Mouse (Mus musculus): Measurements from ENCODE around the gene Ly6c2.
"Not testable (repeated sequence)": the region's sequence is repeated elsewhere in the genome, so short reads cannot be mapped to it uniquely, and the experiment has no call there.

Gene Ly6c2

DNA sequence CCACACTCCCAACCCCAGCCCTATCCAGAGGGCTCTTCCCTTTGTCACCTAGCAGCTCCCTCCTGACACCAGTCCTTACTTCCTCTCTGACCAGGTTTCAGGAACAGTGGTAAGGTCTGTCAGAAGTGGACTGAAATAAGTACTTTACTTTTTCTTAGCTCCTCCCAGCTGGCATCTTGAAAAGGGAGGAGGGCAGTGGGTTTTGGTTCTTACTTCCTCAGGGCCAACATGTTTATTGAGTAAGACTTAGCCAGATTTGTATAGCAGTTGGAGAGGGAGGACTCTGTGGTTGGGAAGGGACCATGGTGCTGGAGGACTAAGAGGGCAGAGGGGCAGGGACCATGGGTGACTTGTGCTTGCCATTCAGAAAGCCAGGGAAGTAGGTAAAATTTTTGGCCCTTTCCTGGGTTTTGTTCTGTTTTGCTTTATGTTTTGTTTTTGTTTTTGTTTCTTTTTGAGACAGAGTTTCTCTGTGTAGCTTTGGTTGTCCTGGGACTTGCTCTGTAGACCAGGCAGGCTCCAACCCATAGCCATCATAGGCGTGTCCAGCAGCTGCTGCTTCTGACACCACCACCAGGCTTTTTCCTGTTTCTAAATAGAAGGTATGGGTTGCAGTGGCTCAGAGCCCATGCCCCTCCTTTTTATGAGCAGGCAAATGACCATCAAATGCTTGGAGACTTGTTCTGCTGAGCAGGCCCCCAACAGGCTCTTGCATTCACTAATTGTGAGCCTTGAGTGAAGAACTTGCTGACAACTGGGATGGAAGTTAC is at the start of gene Ly6c2:
Gene Ly6c2, minus strand, starts transcription at position 110 of the 770 bp plus-strand sequence.
- not testable (repeated sequence) for DNase-seq (ENCODE audit: low spot score)

GRCm38 (mm10) chr15:75157646-75158045 is 45.9 kb upstream of the Ly6c2 start:
- no peak for DNase-seq (ENCODE audit: low spot score)

DNA sequence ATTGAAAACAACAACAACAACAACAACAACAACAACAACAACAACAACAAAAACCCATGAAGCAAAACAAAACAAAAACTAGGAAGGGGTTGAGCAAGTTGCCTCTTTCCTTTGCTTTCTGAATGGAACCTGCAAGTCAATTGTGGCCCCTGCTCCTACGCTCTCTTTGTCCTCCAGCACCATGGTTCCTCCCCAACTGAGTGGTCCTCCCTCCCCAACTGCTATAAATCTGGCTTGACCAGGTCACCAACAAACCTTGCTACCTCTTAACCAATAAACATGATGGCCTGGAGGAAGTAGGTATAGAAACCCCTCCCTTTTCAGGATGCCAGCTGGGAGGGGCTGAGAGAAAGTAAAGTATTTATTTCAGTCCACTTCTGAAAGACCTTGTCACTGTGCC is 43.2 kb upstream of the Ly6c2 start, which contains the start of gene Ly6g:
Gene Ly6g, plus strand, starts transcription at position 301 of the 400 bp plus-strand sequence.
- peak; percentile 4 for DNase-seq (ENCODE audit: low spot score)

GRCm38 (mm10) chr15:75153087-75153486 is 41.3 kb upstream of the Ly6c2 start:
- no peak for DNase-seq (ENCODE audit: low spot score)

GRCm38 (mm10) chr15:75143735-75144134 is 32.0 kb upstream of the Ly6c2 start:
- no peak for DNase-seq (ENCODE audit: low spot score)

GRCm38 (mm10) chr15:75141812-75142360 is 30.1 kb upstream of the Ly6c2 start:
- not testable (repeated sequence) for DNase-seq (ENCODE audit: low spot score)

DNA sequence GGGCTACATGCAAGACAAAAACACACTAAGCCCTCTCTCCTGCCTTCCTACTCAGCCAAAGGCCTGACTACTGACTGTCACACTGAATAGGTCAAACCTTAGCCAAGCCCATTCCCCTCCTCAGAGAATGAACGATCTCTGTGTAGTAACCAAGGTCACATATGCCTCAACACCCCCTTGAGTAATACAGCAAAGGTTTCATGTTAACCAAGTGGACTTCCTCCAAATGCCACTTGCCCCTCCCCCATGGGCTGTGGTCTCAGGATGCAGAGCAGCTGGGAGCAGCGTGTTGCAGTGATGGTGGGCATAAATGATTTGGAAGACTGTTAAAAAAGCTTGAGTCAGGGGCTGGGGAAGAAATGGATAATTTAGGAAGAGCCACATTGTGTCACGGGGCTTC is 26.0 kb upstream of the Ly6c2 start:
- DNase-seq (ENCODE audit: low spot score): not testable (repeated sequence)

- DNase-seq (ENCODE audit: low spot score): not testable (repeated sequence)
Observed at GRCm38 (mm10) chr15:75135090-75135783, 23.5 kb upstream of the Ly6c2 start.

GRCm38 (mm10) chr15:75132346-75132745 is 20.6 kb upstream of the Ly6c2 start:
- not testable (repeated sequence) for DNase-seq (ENCODE audit: low spot score)

GRCm38 (mm10) chr15:75120066-75120465 is 8.3 kb upstream of the Ly6c2 start:
- no peak for DNase-seq (ENCODE audit: low spot score)

DNA sequence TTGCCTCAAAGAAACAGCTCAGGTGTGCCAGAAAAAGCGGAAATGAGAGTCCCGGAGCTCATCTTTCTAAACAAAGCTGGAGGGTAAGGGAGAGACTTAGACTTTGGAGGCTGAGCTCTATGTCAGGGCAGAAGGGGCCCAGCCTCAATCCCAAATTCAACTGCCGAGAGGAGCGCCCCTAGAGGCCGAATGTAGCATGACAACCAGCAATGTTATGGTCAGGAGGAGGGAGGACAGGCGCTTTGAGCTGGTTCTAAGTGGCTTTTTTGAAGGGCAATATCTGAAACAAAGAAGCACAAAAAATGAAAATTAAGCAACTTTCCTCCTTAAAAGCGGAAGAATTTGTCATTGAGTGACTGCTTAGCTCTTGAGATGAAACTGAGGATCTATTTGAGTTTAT is 7.0 kb upstream of the Ly6c2 start:
- not testable (repeated sequence) for DNase-seq (ENCODE audit: low spot score)

DNA sequence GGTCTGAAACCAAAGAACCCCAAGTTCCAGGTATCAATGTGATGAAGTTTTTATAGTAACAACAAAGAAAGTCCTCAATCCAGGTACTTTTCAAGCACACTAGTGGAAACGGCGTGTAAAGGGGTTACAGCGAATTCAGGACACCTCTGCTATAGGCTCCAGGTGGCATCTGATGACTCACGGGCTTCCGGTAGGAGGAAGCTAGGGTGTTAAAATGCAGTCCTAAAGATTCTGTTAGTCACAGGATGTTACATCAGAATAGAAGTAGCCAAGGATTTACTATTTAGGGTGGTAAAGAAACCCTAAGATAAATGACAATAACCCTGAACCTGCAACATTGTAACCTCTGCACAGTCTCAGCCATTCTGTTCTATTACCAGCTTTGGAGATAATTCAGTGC is 5.7 kb upstream of the Ly6c2 start:
- not testable (repeated sequence) for DNase-seq (ENCODE audit: low spot score)

GRCm38 (mm10) chr15:75116525-75116924 is 4.8 kb upstream of the Ly6c2 start:
- DNase-seq (ENCODE audit: low spot score): no peak

- not testable (repeated sequence) for DNase-seq (ENCODE audit: low spot score)
Observed at GRCm38 (mm10) chr15:75110424-75110823, 1.3 kb downstream of the Ly6c2 start.

- DNase-seq (ENCODE audit: low spot score): no peak
Observed at GRCm38 (mm10) chr15:75099261-75099660, 12.5 kb downstream of the Ly6c2 start.

- not testable (repeated sequence) for DNase-seq (ENCODE audit: low spot score)
Observed at GRCm38 (mm10) chr15:75088041-75088440, 23.7 kb downstream of the Ly6c2 start.

GRCm38 (mm10) chr15:75069965-75070364 is 41.8 kb downstream of the Ly6c2 start:
- DNase-seq (ENCODE audit: low spot score): no peak

- not testable (repeated sequence) for DNase-seq (ENCODE audit: low spot score)
Observed at GRCm38 (mm10) chr15:75062030-75062574, 49.7 kb downstream of the Ly6c2 start.

GRCm38 (mm10) chr15:75060505-75060904 is 51.3 kb downstream of the Ly6c2 start:
- no peak for DNase-seq (ENCODE audit: low spot score)
